Mouse (Mus musculus) ovary, postnatal 36 days (tissue): ENCODE data around the gene Asb10.
A peak's percentile ranks its signal among the peaks of the same experiment; 100 is the strongest.

Source experiments
- DNase-seq: peaks from one replicate; pipeline ENCODE4 v3.0.0; 2022; ENCODE audit warnings: low spot score, mixed read lengths

The Asb10 gene

GRCm38 (mm10) chr5:24535731-24536130, 5.0 kb downstream of the Asb10 start:
- DNase-seq, result no peak

- no peak for DNase-seq
These were observed 6.5 kb downstream of the Asb10 start for GRCm38 (mm10) chr5:24534292-24534691.

- DNase-seq, result no peak
These were observed 7.4 kb downstream of the Asb10 start for GRCm38 (mm10) chr5:24533391-24533790.

- DNase-seq, result peak; percentile 91
These were observed 10.6 kb downstream of the Asb10 start for GRCm38 (mm10) chr5:24530042-24530689.

- DNase-seq, result no peak
These were observed 13.0 kb downstream of the Asb10 start for GRCm38 (mm10) chr5:24527780-24528179.

GRCm38 (mm10) chr5:24526889-24527230, 13.9 kb downstream of the Asb10 start, which contains the start of gene Gbx1:
TSS of gene Gbx1 (minus strand) at chr5:24527202.
- DNase-seq, result peak; percentile 40

GRCm38 (mm10) chr5:24526190-24526888, 14.4 kb downstream of the Asb10 start:
- DNase-seq, result no peak

GRCm38 (mm10) chr5:24525360-24526189, 15.2 kb downstream of the Asb10 start:
- no peak for DNase-seq

GRCm38 (mm10) chr5:24524522-24524921, 16.3 kb downstream of the Asb10 start:
- DNase-seq, result no peak

- no peak for DNase-seq
These were observed 17.0 kb downstream of the Asb10 start for GRCm38 (mm10) chr5:24523806-24524205.

- DNase-seq, result no peak
These were observed 19.4 kb downstream of the Asb10 start for GRCm38 (mm10) chr5:24521366-24521765.

GRCm38 (mm10) chr5:24512271-24512670, 28.5 kb downstream of the Asb10 start:
- DNase-seq, result peak; percentile 35

GRCm38 (mm10) chr5:24510635-24511034, 30.1 kb downstream of the Asb10 start:
- peak; percentile 30 for DNase-seq

- no peak for DNase-seq
These were observed 32.4 kb downstream of the Asb10 start for GRCm38 (mm10) chr5:24508406-24508805.

GRCm38 (mm10) chr5:24505513-24505912, 35.3 kb downstream of the Asb10 start:
- no peak for DNase-seq

GRCm38 (mm10) chr5:24502786-24503185, 38.0 kb downstream of the Asb10 start:
- DNase-seq, result no peak

- DNase-seq, result no peak
These were observed 39.9 kb downstream of the Asb10 start for GRCm38 (mm10) chr5:24500851-24501250.

- no peak for DNase-seq
These were observed 41.7 kb downstream of the Asb10 start for GRCm38 (mm10) chr5:24499113-24499512.

- no peak for DNase-seq
These were observed 43.3 kb downstream of the Asb10 start for GRCm38 (mm10) chr5:24497526-24497925.

GRCm38 (mm10) chr5:24496756-24497155, 44.0 kb downstream of the Asb10 start:
- DNase-seq, result no peak

GRCm38 (mm10) chr5:24495019-24495418, 45.8 kb downstream of the Asb10 start:
- no peak for DNase-seq

- no peak for DNase-seq
These were observed 48.1 kb downstream of the Asb10 start for GRCm38 (mm10) chr5:24492546-24493285.
